Mouse (Mus musculus): ENCODE data around the gene Impdh2.

DNA sequence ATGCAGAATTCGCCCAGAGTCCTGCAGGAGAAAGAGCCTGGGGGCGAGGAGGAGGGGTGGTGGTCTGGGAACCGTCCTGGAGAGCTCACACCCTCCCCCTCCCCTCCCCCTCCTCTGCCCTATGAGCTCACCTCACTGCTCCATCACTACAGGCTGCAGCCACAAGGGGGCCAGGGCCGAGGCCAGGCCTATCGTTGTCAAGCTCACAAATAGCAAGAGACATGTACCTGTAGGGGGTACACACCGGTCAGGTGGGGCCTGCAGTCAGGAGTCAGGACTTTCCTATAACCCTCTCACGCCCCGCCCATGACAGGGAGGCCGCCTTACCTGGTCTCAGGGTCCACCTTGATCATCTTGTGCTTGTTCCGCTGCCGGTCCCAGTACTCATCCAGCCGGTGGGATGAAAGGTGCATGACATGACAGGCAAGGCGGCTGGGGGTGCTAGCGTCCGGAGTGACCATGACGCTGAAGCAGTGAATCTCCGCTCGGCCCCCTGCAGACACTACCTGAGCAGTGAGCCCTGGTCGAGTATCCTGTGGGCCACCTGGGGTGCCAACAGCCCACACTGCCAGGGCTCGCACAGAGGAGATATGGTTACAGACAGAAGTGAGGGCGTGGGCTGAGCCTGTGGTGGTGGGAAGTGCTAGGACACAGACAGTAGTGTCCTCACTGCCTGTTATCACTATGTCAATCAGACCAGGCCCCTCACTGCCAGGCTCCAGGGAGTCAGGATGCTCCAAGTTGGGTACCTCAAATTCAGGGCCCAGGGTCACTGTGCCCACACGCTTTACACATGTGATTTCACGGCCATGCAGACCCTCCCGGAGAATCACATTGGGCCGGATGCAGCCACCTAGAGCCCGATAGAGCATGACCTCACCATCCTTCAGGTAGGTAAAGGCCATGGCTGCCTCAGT is 13.9 kb downstream of the Impdh2 start:
- TF ChIP-seq EP300 (IDR thresholded peaks at IDR 0.05; ENCODE audit: low read depth), result no peak
- TF ChIP-seq CTCF (IDR thresholded peaks at IDR 0.05; ENCODE audit: low read depth), result peak; percentile 74

All from liver, postnatal 0 days (tissue).